Mouse (Mus musculus) urinary bladder, postnatal 4 days (tissue): Measurements from ENCODE around the gene Ttc30a2.
"Not testable (repeated sequence)": the region's sequence is repeated elsewhere in the genome, so short reads cannot be mapped to it uniquely, and the experiment has no call there.

ENCODE experiments used
- DNase-seq, 2 experiments: peaks; one replicate each; pipeline ENCODE4 v3.0.0; 2021 to 2022; ENCODE audit warnings: low spot score in 2 of 2

The Ttc30a2 gene

GRCm38 (mm10) chr2:75977752-75978368 lies at the start of gene Ttc30a2:
Ttc30a2 (minus strand) TSS chr2:75978170.
- DNase-seq = not testable (repeated sequence)

DNA sequence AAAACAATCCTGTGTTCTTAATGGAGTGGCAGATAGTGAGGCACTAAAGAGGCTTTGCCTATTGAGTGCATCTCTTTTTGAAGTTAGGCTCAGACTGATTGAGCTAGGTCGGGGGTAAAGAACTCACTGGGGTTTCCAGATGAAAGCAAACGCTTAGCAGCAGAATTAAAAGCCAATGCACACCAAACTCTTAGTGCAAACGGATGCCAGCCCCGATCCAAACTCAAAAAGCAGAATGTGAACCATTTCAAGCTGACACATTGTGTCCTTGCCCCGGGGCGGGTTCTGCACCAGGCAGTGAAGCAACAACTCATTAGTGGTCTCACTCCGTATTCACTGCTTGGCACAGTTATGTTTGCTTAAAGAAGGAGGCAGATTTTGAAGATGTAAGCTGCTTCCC lies 38.9 kb upstream of the Ttc30a2 start:
- DNase-seq = no peak

DNA sequence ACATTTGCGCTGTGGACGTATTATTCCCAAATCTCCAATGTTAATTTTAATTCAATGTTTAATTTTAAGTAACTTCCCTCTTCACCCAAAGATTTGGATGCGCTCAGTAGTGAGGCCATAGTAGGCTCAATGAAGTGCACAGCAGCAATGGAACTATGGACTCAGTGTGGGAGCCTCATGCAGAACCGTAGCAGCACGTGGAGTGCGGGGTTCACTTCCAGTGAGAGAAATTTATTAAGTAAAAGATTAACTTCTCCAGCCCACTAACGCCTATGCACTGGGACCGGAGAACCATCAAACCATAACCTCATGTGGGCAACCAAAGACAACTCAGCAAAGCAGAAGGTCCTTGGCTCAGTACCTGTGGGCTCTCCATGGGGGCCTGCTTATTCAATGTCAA lies 38.2 kb upstream of the Ttc30a2 start:
- DNase-seq = no peak

- no peak for DNase-seq
These were observed 37.5 kb upstream of the Ttc30a2 start for GRCm38 (mm10) chr2:76015460-76015859.

- no peak for DNase-seq
These were observed 36.7 kb upstream of the Ttc30a2 start for GRCm38 (mm10) chr2:76014659-76015058.

DNA sequence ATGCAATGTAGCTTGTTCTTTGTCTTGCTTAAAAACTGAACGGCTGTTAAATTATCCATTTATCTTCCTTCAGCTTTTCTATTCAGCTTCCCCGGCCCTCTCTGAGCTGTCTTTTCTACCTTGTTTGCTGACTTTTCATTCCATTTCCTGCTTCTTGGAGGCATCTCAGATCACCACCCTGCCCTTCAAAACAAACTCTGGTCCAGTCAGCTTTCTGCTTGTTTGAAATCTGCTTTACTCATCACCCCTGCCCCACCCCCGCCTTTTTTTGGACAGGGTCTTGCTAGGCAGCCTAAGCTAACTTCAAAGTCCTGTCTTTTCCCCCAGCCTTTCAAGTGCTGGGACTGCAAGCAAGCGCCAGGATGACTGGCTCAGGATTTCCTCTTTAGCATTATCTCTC lies 28.2 kb upstream of the Ttc30a2 start:
- DNase-seq = no peak

DNA sequence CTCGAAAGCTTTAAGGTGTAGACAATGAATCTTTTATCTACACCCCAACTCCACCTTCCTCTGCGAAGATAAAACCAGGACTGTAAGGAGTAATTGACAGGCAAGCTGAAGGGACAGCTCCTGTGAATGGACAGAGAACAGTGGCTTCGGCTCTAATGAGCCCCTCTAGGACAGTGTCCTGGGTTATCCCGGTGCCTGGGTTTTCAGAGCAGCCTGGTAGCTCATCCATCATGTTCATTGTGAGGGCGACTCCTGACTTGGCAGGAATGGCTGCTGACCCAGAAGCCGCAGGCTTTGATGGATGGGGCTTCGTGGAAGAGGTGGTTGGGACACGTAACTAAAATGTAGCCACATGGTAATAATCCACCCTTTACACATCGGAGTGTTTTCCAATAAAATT lies 24.9 kb upstream of the Ttc30a2 start:
- DNase-seq = no peak

DNA sequence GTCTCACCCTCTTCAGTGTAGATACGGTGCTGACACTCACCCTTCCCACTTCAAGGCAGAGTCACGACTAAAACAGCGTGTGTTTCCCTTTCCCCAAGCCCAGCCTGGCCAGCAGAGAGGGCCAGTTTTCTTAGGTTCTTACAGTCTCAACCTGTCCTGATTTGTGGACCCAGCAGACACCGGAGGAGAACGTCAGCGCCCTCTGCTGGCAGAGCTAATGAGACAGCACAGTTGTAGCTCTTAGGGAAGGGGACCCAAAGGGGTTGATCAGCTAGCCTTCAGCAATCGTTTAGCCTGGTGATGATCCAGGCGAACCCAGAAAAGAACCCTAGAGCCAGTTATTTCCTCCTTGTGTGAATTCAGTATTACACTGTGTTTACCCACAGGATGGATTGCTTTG lies 23.4 kb upstream of the Ttc30a2 start:
- DNase-seq = peak; percentile 26 to 77

DNA sequence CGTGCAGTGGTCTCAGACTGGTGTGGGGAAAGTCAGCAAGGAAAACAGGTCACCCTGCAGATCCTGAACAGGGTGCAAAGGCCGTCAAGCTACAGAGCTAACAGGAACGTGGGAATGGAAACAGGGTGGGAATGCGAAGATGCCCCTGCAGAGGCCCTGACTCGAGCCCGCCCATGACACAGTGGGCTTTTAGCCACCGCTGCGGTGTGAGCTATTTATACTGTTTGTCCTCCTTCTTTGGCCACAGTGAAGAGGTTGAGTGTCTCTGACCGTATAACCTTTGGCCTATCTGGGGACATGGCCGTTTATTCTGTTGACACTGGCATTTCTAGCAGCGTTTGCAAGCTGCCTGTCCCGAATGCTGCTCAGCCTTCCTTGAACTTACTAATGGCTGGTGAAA lies 21.7 kb upstream of the Ttc30a2 start:
- DNase-seq = no peak

DNA sequence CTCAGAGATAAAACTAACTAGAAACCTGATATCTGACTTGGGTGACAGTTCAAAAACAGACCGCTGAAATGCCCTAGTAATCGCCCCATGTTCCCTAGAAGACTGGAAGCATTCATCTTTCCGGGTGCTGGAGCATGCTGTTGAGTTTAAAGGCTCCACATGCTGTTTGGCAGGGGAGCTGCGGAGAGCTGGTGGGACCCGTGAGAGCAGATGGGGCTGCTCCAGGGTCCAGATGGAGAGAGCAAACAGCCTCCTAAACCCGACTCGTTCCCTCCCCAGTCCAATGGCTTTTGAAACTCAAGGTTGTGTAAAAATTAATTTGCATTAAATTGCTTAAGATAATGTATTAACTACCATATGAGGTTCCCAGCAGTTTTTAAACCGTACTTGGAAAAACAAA lies 20.7 kb upstream of the Ttc30a2 start:
- DNase-seq = no peak

DNA sequence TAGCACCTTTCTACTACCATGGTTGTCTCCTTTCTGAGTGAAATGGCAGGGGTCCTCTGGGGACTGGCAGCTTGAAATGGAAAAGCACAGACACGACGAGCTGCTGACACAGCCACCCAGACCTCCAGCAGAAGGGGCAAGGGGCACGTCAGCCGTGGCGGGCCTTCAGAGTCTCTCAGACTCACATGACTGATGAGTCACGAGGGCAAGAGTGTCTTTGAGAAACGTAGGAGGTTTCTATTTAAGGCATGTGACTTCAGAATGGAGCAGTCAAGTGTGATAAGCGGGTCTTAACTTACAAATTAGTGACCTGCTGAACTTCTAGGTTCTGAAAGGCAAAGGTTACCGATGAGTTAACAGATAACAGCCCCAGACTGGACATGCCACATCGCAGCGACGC lies 19.8 kb upstream of the Ttc30a2 start:
- DNase-seq = no peak

- DNase-seq = no peak
These were observed 16.9 kb upstream of the Ttc30a2 start for GRCm38 (mm10) chr2:75994841-75995240.

DNA sequence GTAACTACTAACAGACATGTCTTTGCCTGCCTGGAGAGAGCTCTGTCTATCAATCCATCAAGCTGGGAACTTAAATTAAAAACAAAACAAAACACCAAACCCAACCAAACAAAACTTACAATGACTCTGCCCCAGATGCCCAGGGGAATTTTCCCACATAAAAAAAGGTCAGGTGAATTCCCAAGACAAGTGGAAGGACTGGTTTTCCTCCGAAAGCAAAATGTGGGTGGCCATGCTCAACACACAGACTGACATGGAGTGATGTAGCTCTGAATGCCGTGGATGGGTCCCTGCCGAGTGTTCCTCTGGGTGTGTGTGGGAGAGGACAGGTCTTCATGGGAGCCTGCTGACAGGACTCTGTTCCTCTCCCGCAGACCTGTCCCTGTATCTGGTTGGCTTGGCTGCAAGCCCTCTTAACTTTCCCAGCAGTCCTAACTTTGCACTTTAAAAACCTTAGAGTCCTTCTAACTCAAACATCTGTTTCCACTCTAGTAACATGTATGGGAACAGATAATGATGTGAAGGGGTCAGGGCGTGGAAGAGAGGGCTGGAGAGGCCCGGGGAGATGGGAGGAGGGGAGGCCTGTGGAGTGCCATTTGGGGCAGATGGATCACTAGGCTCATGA lies 13.7 kb upstream of the Ttc30a2 start:
- DNase-seq = no peak

DNA sequence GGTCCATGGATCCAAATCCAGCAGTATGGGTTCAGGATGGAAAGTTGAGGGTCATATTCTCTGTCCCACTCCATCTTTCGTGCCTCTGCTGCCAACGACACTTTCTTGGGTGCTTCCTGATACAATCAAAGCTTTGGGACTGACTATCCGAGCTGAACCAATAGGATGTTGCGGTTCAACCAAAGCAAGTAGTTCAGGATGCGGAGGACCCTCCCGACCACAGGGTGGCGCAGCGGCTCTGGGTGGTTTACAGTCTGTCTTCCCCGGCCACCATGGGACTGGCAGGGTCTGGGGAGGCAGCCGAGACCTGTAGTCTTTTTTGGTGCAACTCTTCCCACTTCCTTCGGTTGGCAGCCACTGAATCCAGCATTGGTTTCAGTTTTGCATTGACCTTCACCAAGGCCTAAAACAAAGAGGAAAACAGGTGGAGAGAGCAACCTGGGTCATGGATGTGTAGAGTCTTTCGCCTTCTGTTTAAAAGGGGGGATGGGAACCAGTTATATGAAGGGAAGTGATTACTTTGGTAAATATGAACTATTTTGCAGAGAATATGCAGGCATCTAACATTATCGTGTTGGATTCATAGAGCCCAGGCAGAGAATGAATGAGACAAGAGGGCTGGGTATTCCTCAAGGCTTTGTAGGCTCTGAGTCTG lies 13.0 kb upstream of the Ttc30a2 start:
- DNase-seq = peak; percentile 45 to 75

GRCm38 (mm10) chr2:75989694-75990093 lies 11.7 kb upstream of the Ttc30a2 start:
- no peak for DNase-seq

- no peak for DNase-seq
These were observed 10.9 kb upstream of the Ttc30a2 start for GRCm38 (mm10) chr2:75988779-75989363.

- no peak for DNase-seq
These were observed 10.4 kb upstream of the Ttc30a2 start for GRCm38 (mm10) chr2:75988378-75988777.

DNA sequence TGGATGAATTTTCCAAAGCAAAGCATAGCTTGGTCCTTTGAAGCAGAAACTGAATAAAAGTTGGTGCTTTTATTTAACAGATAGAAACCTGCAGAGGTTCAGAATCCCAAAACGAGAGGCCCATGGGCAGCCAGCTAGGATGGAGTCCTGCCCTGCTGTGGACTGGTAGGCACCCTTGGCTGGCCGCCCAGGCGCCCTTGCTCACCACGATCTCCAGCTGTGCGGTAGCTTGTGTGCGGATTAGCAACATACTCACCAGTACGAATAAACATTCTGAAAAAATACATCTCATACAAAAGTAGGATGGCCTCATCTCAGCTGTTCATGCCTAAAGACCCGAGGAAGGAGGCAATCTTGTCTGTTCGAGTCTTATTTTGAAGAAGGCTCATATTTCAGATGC lies 9.8 kb upstream of the Ttc30a2 start:
- DNase-seq = no peak

DNA sequence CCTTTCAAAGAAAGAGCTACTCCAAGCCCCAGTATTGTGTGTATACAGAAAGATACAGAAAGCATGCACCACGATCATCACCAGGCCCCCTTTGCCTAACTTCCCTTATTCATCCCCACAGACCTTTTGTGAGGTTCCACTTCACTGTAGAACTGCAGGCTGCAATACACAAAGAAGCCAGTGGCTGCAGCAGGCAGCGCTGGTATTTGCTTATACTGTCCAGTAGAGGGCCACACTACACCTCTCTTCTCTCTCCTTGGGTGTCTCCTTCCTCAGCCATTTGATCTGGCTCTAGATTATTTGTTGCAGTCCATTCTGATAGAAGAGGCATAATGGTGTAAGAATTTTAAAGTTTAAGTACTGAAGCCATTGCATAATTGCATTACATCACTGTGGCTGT lies 7.2 kb upstream of the Ttc30a2 start:
- DNase-seq = peak in 1 of 2 experiments; percentile 38

DNA sequence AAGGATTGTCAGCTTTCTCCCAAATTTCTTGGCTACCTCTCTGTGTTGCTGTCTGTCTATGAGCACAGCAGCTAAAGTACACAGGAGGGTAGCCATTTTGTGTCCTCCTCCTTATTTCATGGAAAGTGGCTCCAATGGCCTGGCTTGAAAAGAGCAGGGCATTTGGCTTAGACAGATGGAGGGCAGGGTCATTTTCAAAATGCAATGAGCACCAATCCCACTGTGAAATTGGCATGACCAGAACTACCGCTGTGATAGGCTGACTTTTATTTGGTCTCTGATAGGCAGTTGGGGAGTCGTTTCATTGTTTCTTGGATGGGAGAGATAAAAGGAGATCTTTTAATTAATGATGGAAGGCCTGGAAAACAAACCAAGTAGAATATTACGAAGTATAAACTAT lies 5.9 kb upstream of the Ttc30a2 start:
- no peak for DNase-seq

GRCm38 (mm10) chr2:75983091-75983490 lies 5.1 kb upstream of the Ttc30a2 start:
- DNase-seq = no peak

DNA sequence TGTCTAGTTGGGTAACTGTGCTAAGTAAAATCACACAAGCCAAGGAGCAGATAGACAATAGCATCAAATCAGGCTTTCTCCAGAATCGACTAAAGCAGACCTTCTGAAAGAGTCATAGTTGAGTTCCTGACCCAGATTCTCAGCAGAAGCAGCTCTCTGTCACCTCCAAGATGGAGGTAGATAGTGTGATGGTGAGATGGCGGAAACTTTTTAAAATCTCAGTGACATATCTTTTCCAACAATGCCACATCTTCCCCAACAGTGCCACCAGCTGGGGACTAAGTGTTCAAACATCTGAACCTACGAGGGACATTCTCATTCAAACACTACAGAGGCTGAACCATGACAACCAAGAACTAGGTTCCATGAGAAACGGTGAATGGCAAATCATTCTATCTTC lies 4.7 kb upstream of the Ttc30a2 start:
- DNase-seq = no peak
